Mouse (Mus musculus) forebrain, embryonic 10.5 days (tissue): ENCODE measurements around the gene Uqcr11. TPM values are rescaled to one million over a fixed set of nuclear protein-coding genes. Genes with fewer than 3 reads are reported as not detected.
A peak's percentile ranks its signal among the peaks of the same experiment; 100 is the strongest.

ENCODE experiments used
- DNase-seq: peaks from one replicate; pipeline ENCODE4 v3.0.0-alpha.2; 2017; ENCODE audit warnings: low spot score; ENCODE audit errors: extremely low spot score
- H3K27ac ChIP-seq: fragments of 300-500 bp; sonication (generic); 2 replicates; pipeline ENCODE4 v1.5.1; 2016; ENCODE audit warnings: mild to moderate bottlenecking
- H3K27me3 ChIP-seq: fragments of 300-500 bp; sonication (generic); 2 replicates; pipeline ENCODE4 v1.6.1; 2016; ENCODE audit warnings: mild to moderate bottlenecking; ENCODE audit not compliant: poor library complexity, severe bottlenecking
- H3K36me3 ChIP-seq: fragments of 300-500 bp; sonication (generic); replicated peaks from 2 replicates; pipeline ENCODE4 v1.6.1; 2016; ENCODE audit warnings: mild to moderate bottlenecking, moderate library complexity
- H3K4me1 ChIP-seq: fragments of 300-500 bp; sonication (generic); 2 replicates; pipeline ENCODE4 v1.6.1; 2016
- H3K4me3 ChIP-seq: fragments of 300-500 bp; sonication (generic); 2 replicates; pipeline ENCODE4 v1.5.1; 2016; ENCODE audit warnings: mild to moderate bottlenecking, moderate library complexity
- H3K9me3 ChIP-seq: fragments of 300-500 bp; sonication (generic); 2 replicates; pipeline ENCODE4 v1.6.1; 2016; ENCODE audit warnings: mild to moderate bottlenecking, moderate library complexity
- WGBS: fragments of 180-500 bp; shearing (Covaris S2); methylation state at CpG from one replicate; pipeline ENCODE4 v1.1.7; 2016; 5-methylcytosine and 5-hydroxymethylcytosine counted together
- polyA plus RNA-seq: library from polyadenylated mRNA; unstranded; fragments of >200 nt; fragmentation: Nextera tagmentation; extraction: Ambion mirVana; gene quantifications from 2 replicates; pipeline ENCODE4 v1.2.1, GENCODE M21; 2016

The Uqcr11 gene
- polyA plus RNA-seq, 1 experiment from 2014 or later, result 631 TPM

DNA sequence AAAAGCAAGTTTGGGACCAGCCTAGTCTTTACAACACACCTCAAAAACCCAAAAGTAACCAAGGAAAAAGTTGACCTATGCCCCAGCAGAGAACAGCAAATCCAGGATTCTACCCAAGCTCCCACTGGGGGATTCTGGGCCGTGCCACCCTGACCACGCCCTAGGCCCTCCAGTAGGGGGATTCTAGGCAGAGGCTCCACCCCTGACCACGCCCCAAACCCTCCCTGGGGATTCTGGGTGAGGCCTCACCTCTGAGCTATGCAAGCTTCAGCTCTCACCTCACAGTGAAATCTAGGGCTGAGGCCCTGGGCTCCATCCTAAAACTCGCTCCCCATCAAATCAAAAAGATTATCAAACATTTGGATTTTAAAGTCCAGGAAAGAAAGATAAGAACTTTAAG lies 16.9 kb upstream of the Uqcr11 start:
- Histone ChIP-seq H3K27ac (0 out of 2 replicates have a peak overlapping the region, but pooled peaks have one; percentile 4), H3K27me3 (no peaks in the 10 kb centered on the region), H3K4me1 (peaks cover 22% of the 10 kb centered on the region), H3K4me3 (no peak overlapping the region), H3K9me3 (peaks cover 15% of the 10 kb centered on the region; the same call in 1 of the 2 replicates), H3K36me3 (peaks cover 100% of the 10 kb centered on the region)
- DNase-seq, result no peak
- 57% methylated on average over 4 of the region's 4 CpGs for WGBS

DNA sequence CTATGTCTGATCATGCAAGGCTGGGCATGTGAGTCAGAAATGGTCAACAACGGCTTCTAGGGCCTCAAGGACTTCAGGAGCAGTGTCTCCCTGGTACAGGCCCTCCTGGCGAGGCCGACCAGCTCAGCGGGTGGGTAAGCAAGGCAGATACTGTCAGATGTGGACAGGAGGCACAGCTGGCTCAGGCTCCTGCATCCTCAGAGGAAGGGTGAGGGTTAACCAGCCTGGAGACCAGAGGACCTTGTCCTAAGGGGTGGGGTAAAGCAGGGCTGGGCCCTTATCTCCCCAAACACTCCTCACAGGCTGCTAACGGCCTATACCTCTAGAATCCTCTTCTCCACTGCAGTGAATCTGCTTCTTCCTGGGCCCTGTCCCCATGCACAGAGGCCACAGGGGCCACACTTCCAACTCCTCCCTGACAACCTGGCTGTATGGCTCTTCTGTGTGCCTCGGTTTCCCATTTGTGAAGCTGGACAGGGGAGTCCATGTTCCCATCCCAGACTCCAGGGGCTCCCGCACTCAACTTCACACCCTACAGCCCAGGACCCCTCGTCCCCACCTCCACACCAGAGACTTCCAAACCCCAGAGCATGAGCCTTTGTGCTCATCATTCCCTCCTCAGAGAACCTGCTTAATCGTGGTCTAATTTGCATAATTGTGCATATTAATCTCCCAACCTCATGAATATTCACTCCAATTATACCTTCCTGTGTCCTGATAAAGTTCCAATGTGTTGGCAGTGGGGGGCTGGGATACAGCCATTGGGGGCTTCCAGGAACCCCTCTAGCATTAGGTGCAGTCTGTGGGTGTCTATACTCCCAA lies 15.2 kb upstream of the Uqcr11 start:
- H3K36me3 ChIP-seq, result peaks cover 100% of the 10 kb centered on the region
- no peak overlapping the region for H3K4me3 ChIP-seq
- 89% methylated on average over 9 of the region's 9 CpGs for WGBS
- H3K27ac ChIP-seq, result no peak overlapping the region; the same call in 1 of the 2 replicates
- peaks cover 22% of the 10 kb centered on the region for H3K4me1 ChIP-seq
- no peaks in the 10 kb centered on the region for H3K27me3 ChIP-seq
- no peak for DNase-seq
- peaks cover 15% of the 10 kb centered on the region; the same call in 1 of the 2 replicates for H3K9me3 ChIP-seq

DNA sequence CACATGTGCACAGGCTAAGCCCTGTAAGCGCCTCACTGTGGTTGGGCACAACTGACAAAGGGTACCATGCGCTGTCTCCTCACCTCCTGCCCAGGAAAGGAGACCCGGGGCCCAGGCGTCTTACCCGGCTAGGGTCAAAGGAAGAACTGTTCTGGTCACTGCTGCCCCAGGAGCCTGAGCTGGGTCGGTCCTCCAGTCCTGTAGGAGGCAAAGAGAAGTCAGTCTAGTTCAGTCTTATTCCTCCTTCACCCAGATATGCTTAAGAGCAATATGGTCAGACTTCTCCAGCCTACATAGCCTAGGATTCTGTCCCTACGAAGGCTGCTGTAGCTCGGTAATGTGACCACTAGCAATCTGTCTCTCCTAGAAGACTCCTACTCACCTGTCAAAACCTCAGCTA lies 14.6 kb upstream of the Uqcr11 start:
- Histone ChIP-seq H3K36me3 (peaks cover 100% of the 10 kb centered on the region), H3K27me3 (no peaks in the 10 kb centered on the region), H3K4me3 (no peak overlapping the region), H3K27ac (no peak overlapping the region; the same call in 1 of the 2 replicates), H3K4me1 (peaks cover 22% of the 10 kb centered on the region), H3K9me3 (peaks cover 12% of the 10 kb centered on the region; the same call in 1 of the 2 replicates)
- DNase-seq, result no peak
- WGBS, result 94% methylated on average over 8 of the region's 8 CpGs

DNA sequence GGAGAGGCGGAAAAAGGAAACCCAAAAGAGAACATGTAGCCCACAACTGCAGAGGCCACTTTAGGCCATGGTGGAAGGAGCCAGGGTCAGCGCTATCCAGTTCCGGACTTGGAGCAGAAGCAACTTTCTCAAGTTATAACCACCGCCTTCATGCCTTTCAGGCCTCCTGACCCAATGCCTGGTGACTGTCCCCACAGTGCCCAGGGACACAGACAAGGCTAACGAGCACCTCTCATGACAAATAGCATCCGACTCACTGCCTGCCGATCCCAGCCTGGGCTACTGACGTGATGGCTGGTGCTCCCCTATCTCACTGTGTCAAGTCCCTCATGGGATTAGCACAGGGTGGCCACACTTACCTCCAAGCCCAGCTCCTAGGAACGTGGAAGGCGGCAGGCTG lies 14.1 kb upstream of the Uqcr11 start:
- H3K27me3 ChIP-seq, result no peaks in the 10 kb centered on the region
- H3K27ac ChIP-seq, result no peak overlapping the region
- peaks cover 100% of the 10 kb centered on the region for H3K36me3 ChIP-seq
- H3K4me3 ChIP-seq, result no peak overlapping the region
- H3K4me1 ChIP-seq, result peaks cover 22% of the 10 kb centered on the region
- 92% methylated on average over 10 of the region's 10 CpGs for WGBS
- H3K9me3 ChIP-seq, result peaks cover 7% of the 10 kb centered on the region; the same call in 1 of the 2 replicates
- no peak for DNase-seq

DNA sequence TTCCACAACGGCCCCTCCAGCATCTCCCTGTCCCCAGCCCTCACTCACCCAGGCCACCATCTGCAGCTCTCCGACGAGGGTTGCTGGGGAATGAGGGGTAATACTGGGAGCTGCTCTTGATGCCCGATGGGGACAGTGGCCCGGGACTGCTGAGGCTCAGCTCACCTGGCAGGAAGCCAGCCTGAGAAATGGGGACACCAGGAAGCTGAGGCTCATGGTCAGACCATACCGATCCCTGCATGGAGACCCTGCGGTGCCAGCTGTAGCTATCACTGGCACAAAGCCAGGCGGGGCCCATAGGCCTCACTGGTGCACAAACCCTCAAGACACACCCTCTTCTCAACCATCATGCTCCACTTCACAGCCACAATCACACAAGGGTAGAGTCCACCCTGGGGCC lies 12.8 kb upstream of the Uqcr11 start:
- H3K36me3 ChIP-seq, result peaks cover 100% of the 10 kb centered on the region
- no peak overlapping the region for H3K4me3 ChIP-seq
- peaks cover 22% of the 10 kb centered on the region for H3K4me1 ChIP-seq
- WGBS, result 94% methylated on average over 8 of the region's 8 CpGs
- no peak for DNase-seq
- H3K27ac ChIP-seq, result no peak overlapping the region
- no peaks in the 10 kb centered on the region for H3K9me3 ChIP-seq
- no peaks in the 10 kb centered on the region for H3K27me3 ChIP-seq

DNA sequence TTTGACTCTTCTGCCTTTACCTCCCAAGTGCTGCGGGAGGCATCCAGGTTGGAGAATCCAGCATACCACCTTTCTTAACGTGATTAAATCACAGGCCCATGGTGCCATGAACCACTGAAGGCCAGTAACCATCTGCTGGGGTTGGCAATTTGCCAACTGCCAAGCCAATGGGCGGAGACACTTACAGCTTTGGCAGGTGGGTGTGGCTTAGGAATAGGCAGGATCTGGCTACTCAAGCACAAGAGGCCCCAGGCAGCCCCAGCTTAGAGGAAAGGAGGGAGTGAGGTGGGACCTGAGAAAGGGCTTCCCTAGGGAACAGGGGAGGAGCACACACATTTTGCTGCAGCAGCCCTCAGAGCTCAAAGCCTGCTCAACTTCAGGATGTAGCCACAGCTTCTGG lies 11.7 kb upstream of the Uqcr11 start:
- Histone ChIP-seq H3K4me3 (peak overlapping the region; percentile 12; the same call in 1 of the 2 replicates), H3K27me3 (no peaks in the 10 kb centered on the region), H3K27ac (no peak overlapping the region), H3K9me3 (no peaks in the 10 kb centered on the region), H3K4me1 (peaks cover 11% of the 10 kb centered on the region; the same call in 1 of the 2 replicates), H3K36me3 (peaks cover 100% of the 10 kb centered on the region)
- 90% methylated on average over 3 of the region's 3 CpGs for WGBS
- no peak for DNase-seq

DNA sequence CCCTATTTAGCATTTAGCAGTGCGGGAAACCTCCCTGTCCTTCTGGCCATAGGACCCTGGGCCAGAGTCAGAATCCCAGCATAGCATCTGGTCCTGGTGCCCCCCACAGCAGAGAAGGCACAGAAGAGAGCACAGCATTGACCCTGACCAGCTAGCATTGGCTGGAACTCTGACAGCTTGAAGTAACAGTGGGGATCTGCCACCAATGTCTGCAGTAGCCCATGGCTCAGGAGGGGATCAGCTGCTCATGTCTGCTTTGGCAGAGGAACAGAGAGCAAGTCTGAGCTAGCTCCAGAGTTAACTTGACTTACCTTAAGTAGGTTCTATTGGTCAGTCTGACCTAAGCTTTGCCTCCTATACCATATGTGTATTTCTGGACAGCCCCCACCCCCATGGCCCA lies 11.2 kb upstream of the Uqcr11 start:
- DNase-seq, result no peak
- Histone ChIP-seq H3K4me3 (no peak overlapping the region), H3K36me3 (peaks cover 100% of the 10 kb centered on the region), H3K27ac (no peak overlapping the region), H3K9me3 (no peaks in the 10 kb centered on the region), H3K27me3 (no peaks in the 10 kb centered on the region), H3K4me1 (peaks cover 11% of the 10 kb centered on the region; the same call in 1 of the 2 replicates)
- WGBS, result 91% methylated on average over 1 of the region's 1 CpGs

DNA sequence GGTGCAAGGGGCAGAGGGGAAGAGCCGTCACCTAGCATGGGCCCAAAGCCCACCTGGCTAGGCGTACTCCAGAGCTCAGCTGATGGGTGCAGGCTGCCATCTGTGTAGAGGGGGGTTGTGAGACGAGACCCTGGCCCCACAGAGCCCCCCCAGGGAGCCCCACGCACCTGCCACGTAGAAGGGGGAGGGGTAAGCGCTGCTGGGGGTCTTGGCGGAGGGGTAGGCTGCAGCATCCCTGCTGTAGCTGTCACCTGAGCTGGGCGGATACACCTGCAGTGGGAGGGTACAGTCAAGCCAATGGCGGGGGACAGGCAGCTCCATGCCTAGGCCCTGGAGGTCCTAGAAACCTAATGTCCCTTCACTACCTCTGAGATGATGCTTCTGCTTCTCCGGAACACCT lies 10.7 kb upstream of the Uqcr11 start:
- Histone ChIP-seq H3K4me1 (peaks cover 11% of the 10 kb centered on the region; the same call in 1 of the 2 replicates), H3K4me3 (no peak overlapping the region; the same call in 1 of the 2 replicates), H3K27me3 (no peaks in the 10 kb centered on the region), H3K9me3 (no peaks in the 10 kb centered on the region), H3K36me3 (peaks cover 100% of the 10 kb centered on the region), H3K27ac (no peak overlapping the region)
- WGBS, result 95% methylated on average over 10 of the region's 10 CpGs
- DNase-seq, result no peak

DNA sequence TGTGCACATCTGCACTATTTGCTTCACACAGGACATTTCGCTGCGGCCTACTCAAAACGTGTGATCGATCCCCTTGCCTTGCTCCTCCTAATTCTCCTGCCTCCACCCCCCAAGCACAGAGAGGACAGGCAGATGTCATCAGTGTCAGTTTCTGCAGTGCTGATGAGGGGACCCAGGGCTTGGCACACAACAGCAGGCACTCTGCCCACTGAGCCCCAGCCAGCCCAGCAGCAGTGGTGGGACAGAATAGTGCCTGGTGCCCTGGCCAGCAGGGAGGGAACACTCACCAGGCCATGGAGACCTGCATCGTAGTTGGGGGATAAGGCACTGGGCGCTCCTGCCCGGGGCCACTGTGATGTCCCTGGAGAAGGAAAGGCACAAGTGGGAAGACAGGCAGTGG lies 8.9 kb upstream of the Uqcr11 start:
- Histone ChIP-seq H3K4me1 (peaks cover 11% of the 10 kb centered on the region; the same call in 1 of the 2 replicates), H3K27me3 (no peaks in the 10 kb centered on the region), H3K27ac (no peak overlapping the region), H3K36me3 (peaks cover 100% of the 10 kb centered on the region), H3K4me3 (0 out of 2 replicates have a peak overlapping the region, but pooled peaks have one; percentile 5), H3K9me3 (no peaks in the 10 kb centered on the region)
- WGBS, result 95% methylated on average over 7 of the region's 7 CpGs
- no peak for DNase-seq

DNA sequence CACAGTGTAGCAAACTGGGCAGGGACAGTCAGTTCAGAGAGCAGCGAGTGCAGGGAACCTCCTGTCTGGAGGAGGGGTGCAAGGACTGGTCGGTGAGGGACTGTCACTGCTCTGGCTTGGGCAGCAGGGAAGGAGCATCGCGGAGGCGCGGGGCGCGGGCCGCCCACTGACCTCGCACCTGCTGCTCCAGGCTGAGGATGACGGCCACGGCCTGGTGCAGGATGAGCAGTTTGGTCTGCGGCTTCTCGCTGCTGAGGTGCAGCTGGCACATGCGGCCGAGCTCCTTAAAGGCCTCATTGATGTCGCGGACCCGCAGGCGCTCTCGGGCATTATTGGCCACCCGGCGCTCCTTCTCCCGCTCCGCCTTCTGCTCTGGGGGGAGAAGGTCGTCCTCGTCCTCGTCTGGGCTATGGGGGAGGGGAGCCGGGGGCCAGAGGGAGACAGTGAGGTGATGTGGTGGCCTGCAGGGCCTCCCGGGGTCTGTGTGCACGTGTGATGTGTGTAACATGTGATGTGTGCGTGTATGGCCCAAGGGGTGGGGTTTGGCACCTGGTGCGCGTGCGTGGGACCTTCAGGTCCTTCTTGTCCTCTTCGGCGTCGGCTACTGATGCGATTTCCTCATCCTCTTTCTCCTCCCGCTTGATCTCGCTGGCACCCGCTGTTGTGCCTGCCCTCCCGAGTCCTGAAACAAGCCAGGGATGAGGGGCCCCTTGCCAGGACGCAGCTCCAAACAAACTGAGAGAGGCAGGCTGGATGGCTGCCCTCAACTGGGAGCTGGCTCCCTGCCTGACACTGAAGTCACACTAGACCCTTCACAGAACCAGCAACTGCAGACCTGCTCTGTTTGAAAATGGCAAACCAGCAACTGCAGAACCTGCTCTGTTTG lies 6.3 kb upstream of the Uqcr11 start:
- DNase-seq, result no peak
- H3K4me3 ChIP-seq, result no peak overlapping the region
- WGBS, result 92% methylated on average over 44 of the region's 44 CpGs
- no peaks in the 10 kb centered on the region for H3K9me3 ChIP-seq
- peaks cover 92% of the 10 kb centered on the region for H3K36me3 ChIP-seq
- 0 out of 2 replicates have a peak overlapping the region, but pooled peaks have one; percentile 22 for H3K27ac ChIP-seq
- H3K27me3 ChIP-seq, result no peaks in the 10 kb centered on the region
- H3K4me1 ChIP-seq, result peaks cover 2% of the 10 kb centered on the region

DNA sequence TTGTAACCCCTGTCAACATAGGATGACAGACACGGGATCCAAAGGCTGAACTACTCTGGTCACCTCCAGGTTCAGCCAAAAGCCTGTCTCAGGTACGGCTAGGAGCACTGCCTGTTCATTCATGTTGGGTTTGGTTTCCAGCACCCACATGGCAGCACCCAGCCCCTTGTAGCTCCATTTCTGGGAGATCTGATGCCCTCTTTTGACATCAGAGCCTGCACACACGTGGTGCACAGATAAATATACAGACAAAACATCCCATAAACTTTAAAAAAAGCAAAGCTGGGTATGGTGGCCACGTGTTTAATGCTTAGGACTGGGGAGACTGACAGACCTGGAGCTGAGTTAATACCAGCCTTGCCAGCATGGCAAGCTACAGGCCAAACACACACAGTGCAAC lies 1.3 kb upstream of the Uqcr11 start:
- Histone ChIP-seq H3K4me1 (peaks cover 29% of the 10 kb centered on the region), H3K9me3 (peaks cover 4% of the 10 kb centered on the region; the same call in 1 of the 2 replicates), H3K27ac (no peak overlapping the region), H3K27me3 (no peaks in the 10 kb centered on the region), H3K4me3 (peak overlapping the region; percentile 90; the same call in 1 of the 2 replicates), H3K36me3 (peaks cover 62% of the 10 kb centered on the region)
- WGBS, result 53% methylated on average over 4 of the region's 4 CpGs
- DNase-seq, result no peak

DNA sequence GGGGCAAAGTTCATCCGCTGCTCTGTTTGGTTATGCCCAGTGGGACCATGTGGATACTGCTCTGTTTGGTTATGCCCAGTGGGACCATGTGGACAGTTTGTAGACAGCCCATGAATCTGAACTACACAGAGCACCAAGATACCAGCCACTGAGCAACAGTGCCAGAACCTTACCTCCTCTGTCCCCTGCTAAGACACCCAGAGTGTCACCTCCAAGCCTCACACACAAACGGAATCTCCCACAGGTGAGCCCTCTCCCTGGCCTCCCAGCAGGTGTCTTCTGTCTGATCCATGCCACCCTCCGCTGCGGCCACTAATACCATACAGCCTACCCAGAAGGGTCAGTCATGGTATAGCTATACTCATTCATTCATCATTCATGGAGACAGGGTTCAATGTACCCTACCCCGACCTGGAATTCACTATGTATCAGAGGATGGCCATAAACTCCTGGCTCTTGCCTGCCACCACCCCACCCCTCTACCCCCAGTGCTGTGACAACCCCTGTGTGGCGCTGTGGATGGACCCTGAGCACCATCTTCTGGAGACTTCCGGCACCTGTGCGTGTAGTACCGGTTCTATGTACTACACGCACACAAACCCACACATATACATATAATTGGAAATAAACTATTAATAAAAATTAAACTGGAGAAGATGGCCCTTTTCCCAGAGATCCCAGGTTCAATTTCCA lies 1.0 kb downstream of the Uqcr11 start:
- WGBS, result 56% methylated on average over 10 of the region's 10 CpGs
- H3K36me3 ChIP-seq, result peaks cover 62% of the 10 kb centered on the region
- DNase-seq, result no peak

More for the DNA sequence above, 1.0 kb downstream of the Uqcr11 start:
- Histone ChIP-seq H3K27me3 (no peaks in the 10 kb centered on the region), H3K9me3 (peaks cover 4% of the 10 kb centered on the region; the same call in 1 of the 2 replicates), H3K4me3 (peak overlapping the region; percentile 90), H3K27ac (peak overlapping the region; percentile 82), H3K4me1 (peaks cover 37% of the 10 kb centered on the region)
